Mouse (Mus musculus): ENCODE measurements around the gene Syna.

GRCm38 (mm10) chr5:134583006-134583883 lies 23.3 kb upstream of the Syna start:
- TF ChIP-seq CTCF (IDR thresholded peaks at IDR 0.05; ENCODE audit: borderline replicate concordance, extremely low read depth, insufficient read depth, insufficient read length) (no peak), POLR2A (IDR thresholded peaks at IDR 0.05; ENCODE audit: borderline replicate concordance, extremely low read depth, insufficient read depth, insufficient read length, poor library complexity, severe bottlenecking) (no peak)

Measured in brain, embryonic 14.5 days (tissue).